Mouse (Mus musculus): ENCODE results near the gene Slc6a4.
"Not testable (repeated sequence)": the region's sequence is repeated elsewhere in the genome, so short reads cannot be mapped to it uniquely, and the experiment has no call there.

Gene Slc6a4

DNA sequence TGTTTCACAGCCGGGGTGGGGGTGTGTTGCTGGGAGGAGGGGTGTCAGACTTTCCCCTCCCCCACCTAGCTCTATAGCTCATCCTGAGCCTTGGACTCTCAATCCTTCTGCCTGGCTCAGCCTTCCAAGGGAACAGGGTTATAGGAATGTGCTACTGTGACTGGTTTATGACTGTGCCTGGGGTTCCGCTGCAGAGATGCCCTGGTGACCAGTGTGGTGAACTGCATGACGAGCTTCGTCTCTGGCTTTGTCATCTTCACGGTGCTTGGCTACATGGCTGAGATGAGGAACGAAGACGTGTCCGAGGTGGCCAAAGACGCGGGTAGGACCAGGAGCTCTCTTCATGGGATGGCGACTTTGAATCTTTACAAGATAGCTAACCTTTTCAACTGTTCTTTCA lies 19.6 kb downstream of the Slc6a4 start:
- in situ Hi-C loops (cut with MseI, MboI) = no loop called here

DNA sequence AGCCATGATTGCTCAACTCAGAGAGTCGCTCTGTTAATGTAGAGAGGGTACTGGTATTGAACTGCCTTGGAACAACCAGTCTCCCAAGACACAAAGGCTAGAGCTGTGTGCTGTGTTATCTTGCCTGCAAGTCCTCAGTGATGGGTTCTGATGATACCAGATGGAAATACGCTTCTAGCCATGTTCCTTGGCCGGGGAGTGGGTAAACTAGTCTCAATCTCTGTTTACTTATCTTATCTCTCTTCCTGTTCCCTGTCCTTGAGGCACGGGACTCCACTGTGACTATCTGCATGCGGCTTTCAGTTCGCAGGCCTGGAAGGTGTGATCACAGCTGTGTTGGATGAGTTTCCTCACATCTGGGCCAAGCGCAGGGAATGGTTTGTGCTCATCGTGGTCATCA lies 21.1 kb downstream of the Slc6a4 start:
- in situ Hi-C loops (cut with MseI, MboI) = no loop called here

DNA sequence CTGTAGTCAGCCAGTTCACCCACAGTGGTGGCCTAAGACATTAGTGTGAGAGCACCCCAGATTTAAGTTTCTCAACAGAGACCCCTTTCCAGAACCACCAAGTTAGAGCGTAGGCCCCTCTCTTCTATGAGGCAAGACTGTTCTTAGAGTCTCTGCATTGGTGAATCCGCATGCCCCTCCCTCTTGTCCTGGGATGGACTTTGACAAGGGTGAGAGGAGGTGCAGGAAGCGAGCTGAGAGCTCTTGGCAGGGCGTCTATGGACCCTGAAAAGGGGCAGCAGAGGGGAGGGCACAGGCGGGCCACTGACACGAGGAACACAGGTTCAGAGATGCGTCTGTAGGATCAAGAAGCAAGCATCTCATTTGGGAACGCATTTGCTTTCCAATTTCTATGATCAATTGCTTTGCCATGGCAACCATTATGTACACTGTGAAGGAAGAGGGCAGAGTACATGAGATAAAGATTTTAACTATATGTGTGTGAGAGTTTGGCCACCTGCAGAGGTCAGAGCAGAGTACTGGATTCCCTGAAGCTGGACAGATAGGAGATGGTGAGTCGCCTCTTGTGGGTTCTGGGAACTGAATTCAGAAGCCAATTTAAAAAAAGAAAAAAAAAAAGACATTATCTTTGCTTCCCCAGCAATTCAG lies 23.5 kb downstream of the Slc6a4 start:
- in situ Hi-C loops (cut with MseI, MboI) = no loop called here

DNA sequence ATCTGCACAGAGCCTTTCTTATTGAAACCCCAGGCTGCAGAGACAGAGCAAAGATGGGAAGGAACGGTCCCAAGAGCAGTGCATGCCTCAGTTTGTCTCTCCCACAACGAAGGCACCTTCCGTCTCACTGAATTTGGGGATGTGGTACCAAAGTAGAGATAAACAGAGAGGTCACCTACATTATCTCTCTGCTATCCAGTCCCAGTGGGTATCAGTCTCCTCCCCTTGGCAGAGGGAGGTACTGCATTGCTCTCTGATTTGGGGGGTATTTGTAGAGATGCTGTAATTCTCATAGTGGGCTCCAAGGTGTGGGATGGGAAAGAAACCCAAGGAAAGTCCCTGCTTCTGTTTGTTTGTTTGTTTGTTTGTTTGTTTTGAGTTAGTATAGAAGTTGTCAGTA lies 28.2 kb downstream of the Slc6a4 start:
- in situ Hi-C loops (cut with MseI, MboI) = no loop called here

DNA sequence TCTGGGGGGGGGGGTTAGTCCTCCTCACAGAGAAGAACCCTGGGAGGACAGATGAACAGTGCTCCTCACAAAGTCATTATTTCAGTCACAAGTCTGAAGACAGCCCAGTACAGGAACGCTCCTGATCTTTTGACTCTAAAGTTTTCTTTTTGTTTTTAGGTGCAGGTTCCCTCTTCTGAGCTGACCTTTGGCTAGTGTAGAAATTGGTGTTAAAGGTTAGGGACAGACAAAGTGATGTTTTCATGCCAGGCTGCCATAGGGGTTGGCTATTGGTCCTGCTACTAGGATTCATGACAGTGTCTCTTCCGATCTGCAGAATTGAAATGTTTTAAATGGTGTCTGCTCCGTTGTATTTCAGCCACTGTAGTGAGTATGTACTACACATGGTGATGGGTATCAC lies 29.8 kb downstream of the Slc6a4 start:
- in situ Hi-C loops (cut with MseI, MboI) = no loop called here

DNA sequence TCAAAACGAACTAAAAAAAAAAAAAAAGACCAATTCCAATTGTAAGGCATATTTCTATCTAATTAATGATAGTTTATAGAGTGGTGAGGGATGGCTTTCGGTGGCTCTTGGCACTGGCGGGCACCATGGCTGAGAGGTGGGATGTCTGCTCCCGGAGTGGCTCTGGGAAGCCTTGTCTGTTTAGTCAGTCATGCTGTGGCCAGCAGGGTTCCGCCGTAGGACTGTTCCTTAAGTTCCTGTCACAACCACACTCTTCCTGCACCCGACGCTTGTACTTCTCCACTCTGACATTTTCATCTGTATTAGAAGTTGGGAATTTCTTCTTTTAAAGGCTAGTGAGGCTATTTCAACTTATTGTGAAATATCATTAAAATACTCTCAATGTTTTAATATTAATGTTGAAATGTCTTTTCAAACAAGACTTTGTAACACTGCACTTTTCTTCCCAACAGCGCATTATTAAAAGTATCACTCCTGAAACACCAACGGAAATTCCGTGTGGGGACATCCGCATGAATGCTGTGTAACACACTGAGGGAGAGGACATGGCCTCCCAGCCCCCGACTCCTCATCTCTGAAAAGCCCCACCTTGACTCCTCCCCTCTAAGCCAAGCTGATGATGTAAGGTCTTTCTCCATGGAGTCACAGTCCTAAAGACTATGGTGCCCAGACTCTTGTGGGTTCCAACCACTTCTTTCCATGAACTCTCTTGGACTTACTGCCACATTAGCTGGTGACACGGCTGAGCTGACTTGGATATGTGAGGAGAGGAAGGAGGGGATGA lies 32.9 kb downstream of the Slc6a4 start:
- in situ Hi-C loops (cut with MseI, MboI) = no loop called here

DNA sequence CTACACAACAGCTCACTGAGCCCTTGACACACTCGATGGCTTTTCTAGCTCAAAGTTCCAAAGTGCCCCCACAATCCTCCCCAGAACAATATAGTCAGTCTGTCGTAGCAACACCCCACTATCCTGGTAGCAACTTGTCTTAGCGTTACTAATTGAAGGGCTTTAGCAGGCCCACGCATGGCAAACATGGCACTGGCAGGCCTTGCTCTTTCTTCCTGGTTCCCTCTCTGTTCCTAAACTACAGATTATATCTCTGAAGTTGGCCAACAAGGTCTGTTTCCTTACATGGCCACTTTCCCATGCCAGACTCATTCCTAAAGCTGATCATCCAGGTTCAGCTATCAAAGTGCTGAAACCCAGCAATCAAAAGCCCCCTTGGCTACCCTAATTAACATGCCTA lies 43.5 kb downstream of the Slc6a4 start:
- in situ Hi-C loops (cut with MseI, MboI) = no loop called here

DNA sequence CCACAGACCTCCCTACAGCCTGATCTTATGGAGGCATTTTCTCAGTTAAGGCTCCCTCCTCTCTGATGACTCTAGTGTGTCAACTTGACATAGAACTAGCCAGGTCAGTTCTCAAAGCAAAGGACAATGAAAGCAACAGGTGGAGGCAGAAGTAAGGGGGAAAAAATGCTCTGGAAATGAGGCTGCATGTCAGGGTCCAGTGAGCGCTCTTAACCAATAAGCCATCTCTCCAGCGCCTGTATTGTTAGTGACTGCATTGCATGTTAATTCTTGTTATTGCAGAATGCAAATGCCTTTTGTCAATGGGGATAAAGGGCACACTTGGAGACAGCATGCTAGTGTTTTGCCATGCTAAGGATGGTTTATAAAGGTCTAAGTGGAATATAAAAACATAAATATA lies 44.4 kb downstream of the Slc6a4 start:
- in situ Hi-C loops (cut with MseI, MboI) = no loop called here

DNA sequence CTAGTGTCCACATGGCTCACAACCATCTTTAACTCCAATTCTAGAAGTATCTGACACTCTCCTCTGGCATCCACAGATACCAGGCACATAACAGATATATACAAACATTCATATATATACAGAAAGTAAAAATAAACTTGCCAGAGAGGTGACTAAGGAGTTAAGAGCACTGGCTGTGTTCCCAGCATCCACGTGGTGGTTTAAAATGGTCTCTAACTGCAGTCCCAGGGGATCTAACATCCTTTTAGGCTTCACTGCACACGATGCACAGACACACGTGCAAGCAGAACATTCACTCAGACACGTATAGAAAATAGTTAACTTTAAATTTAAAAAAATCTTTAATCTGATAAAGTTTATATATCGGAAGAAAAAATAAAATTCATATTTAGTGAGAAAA lies 63.5 kb downstream of the Slc6a4 start:
- in situ Hi-C loops (cut with MseI, MboI) = no loop called here

DNA sequence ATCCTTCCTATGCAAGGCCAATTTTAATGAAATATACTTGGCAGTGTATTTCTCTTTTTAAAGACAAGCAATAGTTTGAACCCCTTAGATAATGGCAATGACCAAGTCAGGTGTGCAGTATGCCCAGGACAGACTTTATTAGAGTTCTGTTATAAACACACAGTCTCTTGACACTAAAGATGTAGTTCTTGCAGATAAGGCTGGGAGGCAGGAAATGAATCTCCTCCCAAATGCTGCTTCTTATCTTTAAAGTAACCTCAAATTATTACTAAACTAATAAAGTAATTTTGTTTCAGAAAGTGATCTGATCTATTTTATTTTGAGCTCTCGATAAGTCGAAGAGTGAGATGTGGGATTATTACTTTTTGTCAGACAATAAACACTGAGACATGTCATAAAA lies 65.0 kb downstream of the Slc6a4 start:
- in situ Hi-C loops (cut with MseI, MboI) = no loop called here

DNA sequence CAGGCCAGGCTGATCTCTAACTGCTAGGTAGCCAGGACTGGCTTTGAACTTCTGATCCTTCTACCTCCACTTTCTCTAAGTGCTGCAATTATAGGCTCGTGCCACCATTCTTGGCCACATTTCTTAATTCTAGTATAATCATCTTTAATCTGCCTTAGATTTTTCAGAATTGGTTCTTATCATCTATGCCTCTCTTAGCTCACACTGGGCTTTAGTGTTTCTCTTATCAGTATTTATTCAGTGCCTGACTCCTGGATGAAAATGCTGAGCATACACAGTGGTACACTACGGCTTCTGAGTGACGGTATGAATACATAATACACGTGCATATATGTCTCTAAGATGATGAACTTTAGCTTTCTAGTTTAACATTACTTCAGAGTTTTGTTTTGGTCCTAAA lies 70.4 kb downstream of the Slc6a4 start:
- in situ Hi-C loops (cut with MseI, MboI) = no loop called here

DNA sequence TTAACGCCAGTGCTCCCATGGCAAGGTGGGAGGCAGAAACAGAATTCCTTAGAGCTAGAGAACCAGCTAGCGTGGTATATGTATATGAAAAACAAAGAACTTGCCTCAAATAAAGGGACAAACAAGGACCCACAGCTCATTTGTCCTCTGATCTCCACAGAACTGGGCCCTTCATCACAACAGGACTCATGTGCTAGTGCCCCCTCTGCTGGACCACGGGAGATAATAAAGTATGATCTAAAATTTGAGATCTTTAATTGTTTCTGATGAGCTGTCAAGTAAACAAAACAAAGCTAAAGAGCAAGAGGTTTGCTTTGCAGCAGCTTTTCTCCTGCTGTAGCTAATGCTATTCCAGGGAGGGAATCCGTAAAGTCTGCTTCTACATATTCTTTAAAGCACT lies 72.3 kb downstream of the Slc6a4 start:
- in situ Hi-C loops (cut with MseI, MboI) = no loop called here

DNA sequence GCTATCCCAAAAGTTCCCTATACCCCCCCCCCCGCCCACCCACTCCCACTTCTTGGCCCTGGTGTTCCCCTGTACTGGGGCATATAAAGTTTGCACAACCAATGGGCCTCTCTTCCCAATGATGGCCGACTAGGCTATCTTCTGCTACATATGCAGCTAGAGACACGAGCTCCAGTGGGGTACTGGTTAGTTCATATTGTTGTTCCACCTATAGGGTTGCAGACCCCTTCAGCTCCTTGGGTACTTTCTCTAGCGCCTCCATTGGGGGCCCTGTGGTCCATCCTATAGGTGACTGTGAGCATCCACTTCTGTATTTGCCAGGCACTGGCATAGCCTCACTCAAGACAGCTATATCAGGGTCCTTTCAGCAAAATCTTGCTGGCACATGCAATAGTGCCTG lies 78.9 kb downstream of the Slc6a4 start:
- in situ Hi-C loops (cut with MseI, MboI) = not testable (repeated sequence)

DNA sequence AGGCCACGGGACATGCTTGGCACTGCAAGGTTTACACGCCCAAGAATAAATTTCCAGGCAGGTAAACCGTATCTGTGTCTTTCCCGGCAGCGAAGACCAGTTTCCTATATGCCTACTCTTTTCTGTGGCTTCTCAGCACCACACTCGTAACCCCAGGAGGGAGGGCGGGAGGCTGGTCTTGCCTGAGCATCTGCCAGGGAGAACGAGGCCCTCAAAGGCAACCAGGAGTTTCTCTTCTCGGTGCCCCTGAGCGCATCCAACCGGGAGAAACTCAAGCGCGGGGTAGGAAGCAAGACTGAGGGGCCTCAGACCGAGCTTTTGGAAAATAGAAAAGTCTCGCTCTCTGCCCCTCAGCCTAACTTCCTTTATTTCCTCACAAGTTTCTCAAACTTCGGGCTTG lies 79.4 kb downstream of the Slc6a4 start:
- in situ Hi-C loops (cut with MseI, MboI) = no loop called here

DNA sequence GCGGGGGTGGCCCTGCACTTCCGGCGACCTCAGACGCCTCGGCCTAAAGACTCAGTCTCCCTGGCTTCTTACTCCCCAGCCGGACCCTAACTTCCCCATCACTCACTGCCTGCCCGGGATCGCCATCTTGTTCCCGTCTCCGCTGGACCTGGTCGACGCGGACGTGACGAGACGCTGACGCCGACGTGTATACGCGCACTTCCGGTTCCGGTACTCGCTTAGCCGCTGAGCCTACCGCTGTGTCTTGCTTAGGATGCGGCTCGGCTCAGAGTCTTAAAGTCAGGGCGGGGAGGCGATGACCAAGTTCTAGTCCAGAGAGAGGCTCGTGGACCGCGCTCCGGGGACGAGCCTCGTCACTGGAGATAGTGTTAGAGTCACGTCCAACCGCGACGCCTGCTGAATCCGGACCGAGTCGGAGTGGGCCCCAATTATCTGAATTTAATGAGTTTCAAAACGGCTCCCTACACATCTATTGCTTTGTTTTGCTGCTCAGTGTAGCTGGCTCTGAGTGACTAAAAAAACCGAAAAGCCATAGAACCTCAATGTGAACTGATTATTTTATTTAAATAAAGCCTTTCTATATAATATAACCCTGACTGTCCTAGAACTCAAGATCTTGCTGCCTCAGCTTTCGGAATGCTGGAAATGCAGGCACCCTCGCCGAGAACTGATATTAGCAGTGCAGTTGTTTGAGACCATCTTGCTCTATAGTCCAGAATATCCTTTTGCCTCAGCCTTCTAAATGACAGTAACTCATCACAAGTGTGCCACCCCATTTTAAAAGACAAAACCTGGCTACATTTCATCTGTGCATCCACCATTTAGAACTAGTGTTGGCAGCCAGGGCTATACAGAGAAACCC lies 80.1 kb downstream of the Slc6a4 start, which contains the start of gene Nsrp1:
Gene Nsrp1 (minus strand): TSS at position 163 of the 862 bp plus-strand sequence.
- in situ Hi-C loops (cut with MseI, MboI) = no loop called here

DNA sequence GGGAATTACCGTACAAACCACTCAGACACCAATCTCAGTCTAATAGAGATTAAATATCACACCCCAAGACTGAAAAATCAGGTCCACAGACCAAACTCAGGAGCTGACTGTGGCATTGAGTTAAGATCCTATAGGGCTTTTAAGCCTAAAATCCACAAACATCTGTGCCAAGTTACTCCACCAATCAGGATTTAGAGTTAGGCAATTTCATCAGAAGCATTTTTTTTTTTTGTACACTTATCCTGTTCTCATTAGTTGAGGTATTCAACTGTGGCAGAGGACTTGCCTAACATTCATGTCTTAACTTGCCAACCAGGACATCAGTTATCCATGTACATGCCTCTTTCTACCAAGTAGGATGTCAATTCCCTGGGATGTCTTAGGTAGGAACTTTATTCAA lies 81.0 kb downstream of the Slc6a4 start:
- in situ Hi-C loops (cut with MseI, MboI) = no loop called here
